Mouse (Mus musculus) limb, embryonic 13.5 days (tissue): Measurements from ENCODE around the gene Nr4a3. TPM values are rescaled to one million over a fixed set of nuclear protein-coding genes. Genes with fewer than 3 reads are reported as not detected.

Experiments
- ATAC-seq: fragments of 200-750 bp; cut with Nextera tagmentation; 2 replicates; pipeline ENCODE4 v1.8.0; 2017; ENCODE audit warnings: low read depth, moderate number of reproducible peaks, moderate TSS enrichment; ENCODE audit not compliant: low FRiP score
- H3K27ac ChIP-seq: fragments of 300-500 bp; sonication (generic); 2 replicates; pipeline ENCODE4 v1.5.1; 2015; ENCODE audit warnings: inconsistent platforms, mild to moderate bottlenecking, moderate library complexity
- H3K27me3 ChIP-seq: fragments of 300-500 bp; sonication (generic); 2 replicates; pipeline ENCODE4 v1.6.1; 2015; ENCODE audit warnings: mild to moderate bottlenecking, inconsistent platforms
- H3K36me3 ChIP-seq: fragments of 300-500 bp; sonication (generic); 2 replicates; pipeline ENCODE4 v1.6.1; 2015; ENCODE audit warnings: inconsistent platforms, mild to moderate bottlenecking, moderate library complexity
- H3K4me1 ChIP-seq: fragments of 300-500 bp; sonication (generic); 2 replicates; pipeline ENCODE4 v1.6.1; 2015; ENCODE audit warnings: inconsistent platforms
- H3K4me2 ChIP-seq: fragments of 300-500 bp; sonication (generic); replicated peaks from 2 replicates; pipeline ENCODE4 v1.6.1; 2015; ENCODE audit warnings: inconsistent platforms, mild to moderate bottlenecking, moderate library complexity
- H3K4me3 ChIP-seq: fragments of 300-500 bp; sonication (generic); 2 replicates; pipeline ENCODE4 v1.5.1; 2015; ENCODE audit warnings: moderate library complexity, mild to moderate bottlenecking, inconsistent platforms
- H3K9ac ChIP-seq: fragments of 300-500 bp; sonication (generic); 2 replicates; pipeline ENCODE4 v1.6.1; 2015; ENCODE audit warnings: mild to moderate bottlenecking, inconsistent platforms
- H3K9me3 ChIP-seq: fragments of 300-500 bp; sonication (generic); 2 replicates; pipeline ENCODE4 v1.6.1; 2016; ENCODE audit warnings: inconsistent platforms
- WGBS: fragments of 180-500 bp; shearing (Covaris S2); methylation state at CpG from one replicate; pipeline ENCODE4 v1.1.7; 2015; 5-methylcytosine and 5-hydroxymethylcytosine counted together
- polyA plus RNA-seq: library from polyadenylated mRNA; unstranded; fragments of >200 nt; fragmentation: Nextera tagmentation; extraction: Ambion mirVana; gene quantifications from 2 replicates; pipeline ENCODE4 v1.2.1, GENCODE M21; 2015

The Nr4a3 gene
- 0.31 and 0.34 TPM in 2 replicates for polyA plus RNA-seq

- Histone ChIP-seq H3K4me1 (peaks cover 46% of the 10 kb centered on the region), H3K36me3 (no peaks in the 10 kb centered on the region), H3K27ac (peak within 1 kb of the TSS; percentile 67), H3K9me3 (no peaks in the 10 kb centered on the region), H3K9ac (peak within 1 kb of the TSS; percentile 71), H3K4me2 (peak within 1 kb of the TSS; percentile 99), H3K4me3 (peak within 1 kb of the TSS; percentile 66), H3K27me3 (peaks cover 43% of the 10 kb centered on the region)
- ATAC-seq = peak; percentile 68
- under 1% methylated on average over 36 of the region's 54 CpGs for WGBS
These were observed at the start of gene Nr4a3 for GRCm38 (mm10) chr4:48044491-48045211. Gene Nr4a3 (plus strand): TSS chr4:48045153.

- no peak for ATAC-seq
- Histone ChIP-seq H3K4me1 (no peaks in the 10 kb centered on the region), H3K27ac (no peak overlapping the region), H3K36me3 (no peaks in the 10 kb centered on the region), H3K9me3 (no peaks in the 10 kb centered on the region), H3K4me3 (no peak overlapping the region), H3K9ac (no peak overlapping the region), H3K27me3 (no peaks in the 10 kb centered on the region), H3K4me2 (no peak overlapping the region)
- 83% methylated on average over 4 of the region's 4 CpGs for WGBS
These were observed 42.0 kb upstream of the Nr4a3 start for GRCm38 (mm10) chr4:48002969-48003368.

GRCm38 (mm10) chr4:48003456-48003855 lies 41.5 kb upstream of the Nr4a3 start:
- H3K27ac ChIP-seq = no peak overlapping the region
- no peaks in the 10 kb centered on the region for H3K27me3 ChIP-seq
- H3K4me1 ChIP-seq = no peaks in the 10 kb centered on the region
- no peaks in the 10 kb centered on the region for H3K9me3 ChIP-seq
- H3K4me2 ChIP-seq = no peak overlapping the region
- H3K4me3 ChIP-seq = no peak overlapping the region
- H3K9ac ChIP-seq = no peak overlapping the region
- 88% methylated on average over 3 of the region's 3 CpGs for WGBS
- no peaks in the 10 kb centered on the region for H3K36me3 ChIP-seq
- ATAC-seq = no peak

- ATAC-seq = no peak
- Histone ChIP-seq H3K9ac (no peak overlapping the region), H3K4me3 (no peak overlapping the region), H3K9me3 (no peaks in the 10 kb centered on the region), H3K27ac (no peak overlapping the region), H3K4me1 (no peaks in the 10 kb centered on the region), H3K36me3 (no peaks in the 10 kb centered on the region), H3K4me2 (no peak overlapping the region), H3K27me3 (no peaks in the 10 kb centered on the region)
- WGBS = 87% methylated on average over 3 of the region's 3 CpGs
These were observed 38.6 kb upstream of the Nr4a3 start for GRCm38 (mm10) chr4:48006355-48006754.

- H3K9ac ChIP-seq = no peak overlapping the region
- ATAC-seq = no peak
- no peak overlapping the region for H3K4me3 ChIP-seq
- no peaks in the 10 kb centered on the region for H3K36me3 ChIP-seq
- no peaks in the 10 kb centered on the region for H3K27me3 ChIP-seq
- H3K4me1 ChIP-seq = no peaks in the 10 kb centered on the region
- H3K9me3 ChIP-seq = no peaks in the 10 kb centered on the region
- no peak overlapping the region for H3K27ac ChIP-seq
- H3K4me2 ChIP-seq = no peak overlapping the region
- 83% methylated on average over 3 of the region's 3 CpGs for WGBS
These were observed 32.7 kb upstream of the Nr4a3 start for GRCm38 (mm10) chr4:48012209-48012608.

- no peak overlapping the region for H3K9ac ChIP-seq
- ATAC-seq = no peak
- H3K4me3 ChIP-seq = no peak overlapping the region
- no peak overlapping the region for H3K27ac ChIP-seq
- no peak overlapping the region for H3K4me2 ChIP-seq
- H3K27me3 ChIP-seq = no peaks in the 10 kb centered on the region
- peaks cover 4% of the 10 kb centered on the region; the same call in 1 of the 2 replicates for H3K36me3 ChIP-seq
- H3K4me1 ChIP-seq = no peaks in the 10 kb centered on the region
- WGBS = 79% methylated on average over 3 of the region's 3 CpGs
- H3K9me3 ChIP-seq = no peaks in the 10 kb centered on the region
These were observed 22.0 kb upstream of the Nr4a3 start for GRCm38 (mm10) chr4:48022966-48023365.

- Histone ChIP-seq H3K27me3 (no peaks in the 10 kb centered on the region), H3K9me3 (no peaks in the 10 kb centered on the region), H3K4me2 (no peak overlapping the region), H3K9ac (no peak overlapping the region), H3K4me1 (peaks cover 7% of the 10 kb centered on the region; the same call in 1 of the 2 replicates), H3K27ac (no peak overlapping the region), H3K36me3 (peaks cover 4% of the 10 kb centered on the region; the same call in 1 of the 2 replicates), H3K4me3 (no peak overlapping the region)
- ATAC-seq = no peak
- 63% methylated on average over 24 of the region's 24 CpGs for whole genome bisulfite sequencing
These were observed 15.3 kb upstream of the Nr4a3 start for GRCm38 (mm10) chr4:48029652-48030051.

GRCm38 (mm10) chr4:48034287-48034686 lies 10.7 kb upstream of the Nr4a3 start:
- Histone ChIP-seq H3K27ac (no peak overlapping the region), H3K4me2 (no peak overlapping the region), H3K36me3 (no peaks in the 10 kb centered on the region), H3K4me1 (peaks cover 28% of the 10 kb centered on the region), H3K9me3 (no peaks in the 10 kb centered on the region), H3K9ac (no peak overlapping the region), H3K4me3 (no peak overlapping the region), H3K27me3 (no peaks in the 10 kb centered on the region)
- ATAC-seq = no peak
- 72% methylated on average over 9 of the region's 9 CpGs for WGBS

GRCm38 (mm10) chr4:48037646-48038045 lies 7.3 kb upstream of the Nr4a3 start:
- H3K36me3 ChIP-seq = no peaks in the 10 kb centered on the region
- no peaks in the 10 kb centered on the region for H3K9me3 ChIP-seq
- no peak overlapping the region for H3K9ac ChIP-seq
- 42% methylated on average over 4 of the region's 4 CpGs for WGBS
- H3K27ac ChIP-seq = peak overlapping the region; percentile 12; the same call in 1 of the 2 replicates
- no peak overlapping the region for H3K4me3 ChIP-seq
- ATAC-seq = no peak
- no peak overlapping the region for H3K4me2 ChIP-seq
- no peaks in the 10 kb centered on the region for H3K27me3 ChIP-seq
- H3K4me1 ChIP-seq = peaks cover 35% of the 10 kb centered on the region

- Histone ChIP-seq H3K36me3 (no peaks in the 10 kb centered on the region), H3K4me1 (peaks cover 35% of the 10 kb centered on the region), H3K27me3 (no peaks in the 10 kb centered on the region), H3K4me2 (no peak overlapping the region), H3K4me3 (no peak overlapping the region), H3K9ac (no peak overlapping the region), H3K9me3 (no peaks in the 10 kb centered on the region), H3K27ac (no peak overlapping the region)
- ATAC-seq = no peak
- 72% methylated on average over 5 of the region's 5 CpGs for whole genome bisulfite sequencing
These were observed 6.1 kb upstream of the Nr4a3 start for GRCm38 (mm10) chr4:48038847-48039246.

GRCm38 (mm10) chr4:48039736-48040135 lies 5.2 kb upstream of the Nr4a3 start:
- no peaks in the 10 kb centered on the region for H3K27me3 ChIP-seq
- H3K4me1 ChIP-seq = peaks cover 34% of the 10 kb centered on the region
- H3K4me2 ChIP-seq = no peak overlapping the region
- H3K4me3 ChIP-seq = no peak overlapping the region
- no peaks in the 10 kb centered on the region for H3K9me3 ChIP-seq
- no peak overlapping the region for H3K27ac ChIP-seq
- WGBS = 72% methylated on average over 7 of the region's 7 CpGs
- ATAC-seq = no peak
- no peaks in the 10 kb centered on the region for H3K36me3 ChIP-seq
- H3K9ac ChIP-seq = no peak overlapping the region

GRCm38 (mm10) chr4:48042466-48042785 lies 2.5 kb upstream of the Nr4a3 start:
- 0% methylated on average over 4 of the region's 4 CpGs for WGBS
- Histone ChIP-seq H3K27me3 (peaks cover 20% of the 10 kb centered on the region), H3K4me3 (peak overlapping the region; percentile 66), H3K4me1 (peaks cover 47% of the 10 kb centered on the region), H3K36me3 (no peaks in the 10 kb centered on the region), H3K9me3 (no peaks in the 10 kb centered on the region), H3K4me2 (peak overlapping the region; percentile 99), H3K27ac (peak overlapping the region; percentile 95), H3K9ac (peak overlapping the region; percentile 80)
- no peak; the same call in 1 of the 2 replicates for ATAC-seq
